Mouse (Mus musculus) limb, embryonic 14.5 days (tissue): Measurements from ENCODE around the gene Adgra1. TPM values are rescaled to one million over a fixed set of nuclear protein-coding genes. Genes with fewer than 3 reads are reported as not detected.

Experiments used
- ATAC-seq: fragments of 200-750 bp; cut with Nextera tagmentation; 2 replicates; pipeline ENCODE4 v1.8.0; 2017; ENCODE audit warnings: low read depth, moderate number of reproducible peaks, moderate TSS enrichment; ENCODE audit not compliant: low FRiP score
- DNase-seq: peaks from one replicate; pipeline ENCODE4 v3.0.0-alpha.2; 2015; ENCODE audit warnings: low spot score
- H3K27ac ChIP-seq: fragments of 300-500 bp; sonication (generic); replicated peaks from 2 replicates; pipeline ENCODE4 v1.5.1; 2014; ENCODE audit warnings: low read depth, mild to moderate bottlenecking, low read length, moderate library complexity, mixed read lengths
- H3K27me3 ChIP-seq: fragments of 300-500 bp; sonication (generic); 2 replicates; pipeline ENCODE4 v1.6.1; 2014; ENCODE audit warnings: low read length, mixed read lengths; ENCODE audit not compliant: control insufficient read depth, insufficient read depth
- H3K36me3 ChIP-seq: fragments of 300-500 bp; sonication (generic); 2 replicates; pipeline ENCODE4 v1.6.1; 2014; ENCODE audit warnings: mild to moderate bottlenecking, low read length, moderate library complexity, mixed read lengths; ENCODE audit not compliant: control insufficient read depth, insufficient read depth
- H3K4me1 ChIP-seq: fragments of 300-500 bp; sonication (generic); 2 replicates; pipeline ENCODE4 v1.6.1; 2014; ENCODE audit warnings: antibody characterized with exemption, low read length, mixed read lengths; ENCODE audit not compliant: control insufficient read depth, insufficient read depth
- H3K4me2 ChIP-seq: fragments of 300-500 bp; sonication (generic); replicated peaks from 2 replicates; pipeline ENCODE4 v1.6.1; 2014; ENCODE audit warnings: low read depth, mild to moderate bottlenecking, low read length, moderate library complexity; ENCODE audit not compliant: severe bottlenecking
- H3K4me3 ChIP-seq: fragments of 300-500 bp; sonication (generic); replicated peaks from 2 replicates; pipeline ENCODE4 v1.5.1; 2014; ENCODE audit warnings: low read length
- H3K9ac ChIP-seq: fragments of 300-500 bp; sonication (generic); 2 replicates; pipeline ENCODE4 v1.6.1; 2014; ENCODE audit warnings: mild to moderate bottlenecking, low read depth, low read length, moderate library complexity; ENCODE audit not compliant: severe bottlenecking
- H3K9me3 ChIP-seq: fragments of 300-500 bp; sonication (generic); 2 replicates; pipeline ENCODE4 v1.6.1; 2016; ENCODE audit warnings: low read length; ENCODE audit not compliant: control insufficient read depth
- POLR2A ChIP-seq: fragments of 200-500 bp; IDR thresholded peaks from 2 replicates; pipeline ENCODE4 v1.8.0; 2012; ENCODE audit warnings: inconsistent platforms, mild to moderate bottlenecking, moderate library complexity, borderline replicate concordance; ENCODE audit not compliant: insufficient read depth, insufficient read length; ENCODE audit errors: extremely low read depth
- WGBS: fragments of 180-500 bp; shearing (Covaris S2); extraction: QIAGEN DNeasy Blood & Tissue Kit; methylation state at CpG from one replicate; pipeline ENCODE4 v1.1.7; 2014; 5-methylcytosine and 5-hydroxymethylcytosine counted together
- polyA plus RNA-seq, 2 experiments: library from polyadenylated mRNA; depleted of rRNA in 1 of 2; stranded (reverse) in 1 of 2; unstranded in 1 of 2; fragments of >200 nt; fragmentation: Nextera tagmentation in 1 of 2; extraction: Ambion mirVana in 1 of 2; gene quantifications; 2 replicates each; pipeline versions ENCODE4 v1.2.1 to v1.2.3; 2012 to 2014

Gene Adgra1
- polyA plus RNA-seq, 2 experiments = 0.16 to 0.40 TPM

- TF ChIP-seq POLR2A = no peak
- Histone ChIP-seq H3K9me3 (no peaks in the 10 kb centered on the region), H3K4me3 (no peak overlapping the region), H3K27ac (no peak overlapping the region), H3K27me3 (peaks cover 17% of the 10 kb centered on the region), H3K9ac (no peak overlapping the region), H3K4me2 (no peak overlapping the region), H3K36me3 (no peaks in the 10 kb centered on the region), H3K4me1 (0 out of 2 replicates have a peak, but pooled peaks cover 3% of the 10 kb centered on the region)
- no peak for ATAC-seq
- no peak for DNase-seq
- 53% methylated on average over 11 of the region's 11 CpGs for WGBS
Observed at GRCm38 (mm10) chr7:139910204-139910835, 76.3 kb downstream of the Adgra1 start.

- Histone ChIP-seq H3K36me3 (no peaks in the 10 kb centered on the region), H3K4me3 (peak overlapping the region; percentile 30), H3K27me3 (peaks cover 21% of the 10 kb centered on the region), H3K27ac (no peak overlapping the region), H3K9ac (no peak overlapping the region), H3K4me2 (peak overlapping the region; percentile 40), H3K4me1 (no peaks in the 10 kb centered on the region), H3K9me3 (no peaks in the 10 kb centered on the region)
- WGBS = 10% methylated on average over 29 of the region's 29 CpGs
- DNase-seq = no peak
- ATAC-seq = 0 out of 2 replicates have a peak, but pooled peaks have one; percentile 8
- no peak for TF ChIP-seq POLR2A
Observed at GRCm38 (mm10) chr7:139914141-139915047, 80.4 kb downstream of the Adgra1 start.

DNA sequence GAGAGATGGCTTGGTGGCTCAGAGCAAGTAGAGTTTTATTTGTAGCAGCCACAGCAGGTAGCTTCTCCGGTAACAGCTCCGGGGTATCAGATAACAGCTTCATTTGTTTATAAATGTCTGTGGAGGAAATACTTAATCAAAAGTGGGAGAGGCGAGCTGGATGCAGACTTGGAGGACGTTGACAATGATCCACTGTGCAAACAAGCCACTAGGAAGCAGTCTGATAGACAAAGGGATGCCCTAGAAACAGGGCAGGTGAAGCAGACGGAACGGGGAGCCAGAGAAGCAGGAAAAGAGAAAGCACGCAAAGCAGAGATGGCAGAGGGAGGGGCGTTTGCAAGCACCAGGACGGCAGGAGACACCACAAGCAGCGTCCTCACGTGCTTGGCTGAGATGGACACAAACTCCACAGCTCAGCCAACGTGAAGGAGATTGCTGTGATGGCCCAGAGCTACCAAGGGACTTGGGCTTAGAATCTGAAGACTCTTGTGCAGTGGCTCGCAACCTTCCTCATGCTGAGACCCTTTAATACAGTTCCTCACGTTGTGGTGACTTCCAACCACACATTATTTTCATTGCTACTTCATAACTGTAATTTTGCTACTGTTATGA lies 81.8 kb downstream of the Adgra1 start:
- Histone ChIP-seq H3K27ac (no peak overlapping the region), H3K36me3 (no peaks in the 10 kb centered on the region), H3K4me2 (no peak overlapping the region), H3K9ac (no peak overlapping the region), H3K9me3 (no peaks in the 10 kb centered on the region), H3K27me3 (peaks cover 21% of the 10 kb centered on the region), H3K4me3 (no peak overlapping the region), H3K4me1 (no peaks in the 10 kb centered on the region)
- ATAC-seq = no peak
- TF ChIP-seq POLR2A = no peak
- 8% methylated on average over 14 of the region's 14 CpGs for WGBS
- DNase-seq = no peak

GRCm38 (mm10) chr7:139916345-139916744 lies 82.4 kb downstream of the Adgra1 start:
- DNase-seq (no peak), ATAC-seq (no peak)
- 0% methylated on average over 1 of the region's 1 CpGs for WGBS
- Histone ChIP-seq H3K4me1 (no peaks in the 10 kb centered on the region), H3K9me3 (no peaks in the 10 kb centered on the region), H3K27ac (no peak overlapping the region), H3K4me2 (no peak overlapping the region), H3K27me3 (peaks cover 21% of the 10 kb centered on the region), H3K36me3 (no peaks in the 10 kb centered on the region), H3K9ac (no peak overlapping the region), H3K4me3 (no peak overlapping the region)
- TF ChIP-seq POLR2A = no peak

DNA sequence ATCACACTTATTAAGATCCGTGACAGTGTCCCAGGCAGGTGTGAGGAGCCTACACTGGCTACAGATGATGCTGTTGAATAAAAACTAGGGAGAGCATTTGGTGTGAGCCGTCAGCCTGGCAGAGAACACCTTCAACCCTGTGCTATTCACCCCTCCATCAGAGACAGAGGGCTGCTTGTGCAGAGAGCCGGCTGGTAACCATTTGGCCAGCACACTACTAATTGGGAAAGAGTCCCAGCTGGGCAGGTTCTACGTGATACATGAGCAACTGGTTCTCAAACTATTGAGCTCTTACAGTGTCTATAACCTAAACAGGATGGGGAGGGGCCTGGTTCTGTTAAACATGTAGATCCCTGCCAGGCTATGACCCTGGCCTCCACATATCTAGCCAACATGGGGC lies 84.3 kb downstream of the Adgra1 start:
- 54% methylated on average over 4 of the region's 4 CpGs for WGBS
- DNase-seq = no peak
- no peak overlapping the region for H3K4me2 ChIP-seq
- no peaks in the 10 kb centered on the region for H3K4me1 ChIP-seq
- no peak for ATAC-seq
- H3K27me3 ChIP-seq = peaks cover 21% of the 10 kb centered on the region
- H3K9me3 ChIP-seq = no peaks in the 10 kb centered on the region
- H3K27ac ChIP-seq = no peak overlapping the region
- no peak overlapping the region for H3K4me3 ChIP-seq
- TF ChIP-seq POLR2A = no peak
- no peak overlapping the region for H3K9ac ChIP-seq
- no peaks in the 10 kb centered on the region for H3K36me3 ChIP-seq

Other genes starting within 250 kb of the Adgra1 start
- gene Cfap46, start 150.4 kb upstream of the Adgra1 start, polyA plus RNA-seq (2012; rRNA removed) = 0.31 and 0.44 TPM in 2 replicates
- 0.17 and 0.19 TPM in 2 replicates for gene Cfap46, start 150.4 kb upstream of the Adgra1 start, polyA plus RNA-seq (2014; fragmentation: Nextera tagmentation; extraction: Ambion mirVana)
- 0.35 and 0.45 TPM in 2 replicates for gene Kndc1, start 60.5 kb downstream of the Adgra1 start, polyA plus RNA-seq (2012; rRNA removed)
- 0.10 and 0.22 TPM in 2 replicates for gene Kndc1, start 60.5 kb downstream of the Adgra1 start, polyA plus RNA-seq (2014; fragmentation: Nextera tagmentation; extraction: Ambion mirVana)
- gene Utf1, start 109.6 kb downstream of the Adgra1 start, polyA plus RNA-seq (2012; rRNA removed) = 0.10 and 0.11 TPM in 2 replicates
- 0.15 TPM in 1 of 2 replicates, not detected in the other for gene Utf1, start 109.6 kb downstream of the Adgra1 start, polyA plus RNA-seq (2014; fragmentation: Nextera tagmentation; extraction: Ambion mirVana)
- 0.08 and 0.40 TPM in 2 replicates for gene 6430531B16Rik, start 144.6 kb downstream of the Adgra1 start, polyA plus RNA-seq (2012; rRNA removed)
- gene 6430531B16Rik, start 144.6 kb downstream of the Adgra1 start, polyA plus RNA-seq (2014; fragmentation: Nextera tagmentation; extraction: Ambion mirVana) = 0.75 TPM in 1 of 2 replicates, not detected in the other
- 8.8 and 9.5 TPM in 2 replicates for gene Adam8, start 158.4 kb downstream of the Adgra1 start, polyA plus RNA-seq (2012; rRNA removed)
- gene Adam8, start 158.4 kb downstream of the Adgra1 start, polyA plus RNA-seq (2014; fragmentation: Nextera tagmentation; extraction: Ambion mirVana) = 1.8 and 2.2 TPM in 2 replicates
- gene Zfp511, start 202.2 kb downstream of the Adgra1 start, polyA plus RNA-seq (2012; rRNA removed) = 58.3 and 75.1 TPM in 2 replicates
- 37.2 and 41.1 TPM in 2 replicates for gene Zfp511, start 202.2 kb downstream of the Adgra1 start, polyA plus RNA-seq (2014; fragmentation: Nextera tagmentation; extraction: Ambion mirVana)
- 69.1 and 76.7 TPM in 2 replicates for gene Tubgcp2, start 202.5 kb downstream of the Adgra1 start, polyA plus RNA-seq (2012; rRNA removed)
- gene Tubgcp2, start 202.5 kb downstream of the Adgra1 start, polyA plus RNA-seq (2014; fragmentation: Nextera tagmentation; extraction: Ambion mirVana) = 58.8 and 66.2 TPM in 2 replicates
- gene Msx3, start 214.9 kb downstream of the Adgra1 start, polyA plus RNA-seq (2012; rRNA removed) = not detected in 2 replicates
- gene Msx3, start 214.9 kb downstream of the Adgra1 start, polyA plus RNA-seq (2014; fragmentation: Nextera tagmentation; extraction: Ambion mirVana) = not detected in 2 replicates
- gene Caly, start 248.4 kb downstream of the Adgra1 start, polyA plus RNA-seq (2012; rRNA removed) = 0.46 and 0.65 TPM in 2 replicates
- 0.69 and 0.77 TPM in 2 replicates for gene Caly, start 248.4 kb downstream of the Adgra1 start, polyA plus RNA-seq (2014; fragmentation: Nextera tagmentation; extraction: Ambion mirVana)